Mouse (Mus musculus): ENCODE data around the gene Acp1. TPM values are rescaled to one million over a fixed set of nuclear protein-coding genes. Genes with fewer than 3 reads are reported as not detected.

The Acp1 gene
- total and polyA plus RNA-seq, 2 experiments from 2014 or later: 25.5 to 95.4 TPM

DNA sequence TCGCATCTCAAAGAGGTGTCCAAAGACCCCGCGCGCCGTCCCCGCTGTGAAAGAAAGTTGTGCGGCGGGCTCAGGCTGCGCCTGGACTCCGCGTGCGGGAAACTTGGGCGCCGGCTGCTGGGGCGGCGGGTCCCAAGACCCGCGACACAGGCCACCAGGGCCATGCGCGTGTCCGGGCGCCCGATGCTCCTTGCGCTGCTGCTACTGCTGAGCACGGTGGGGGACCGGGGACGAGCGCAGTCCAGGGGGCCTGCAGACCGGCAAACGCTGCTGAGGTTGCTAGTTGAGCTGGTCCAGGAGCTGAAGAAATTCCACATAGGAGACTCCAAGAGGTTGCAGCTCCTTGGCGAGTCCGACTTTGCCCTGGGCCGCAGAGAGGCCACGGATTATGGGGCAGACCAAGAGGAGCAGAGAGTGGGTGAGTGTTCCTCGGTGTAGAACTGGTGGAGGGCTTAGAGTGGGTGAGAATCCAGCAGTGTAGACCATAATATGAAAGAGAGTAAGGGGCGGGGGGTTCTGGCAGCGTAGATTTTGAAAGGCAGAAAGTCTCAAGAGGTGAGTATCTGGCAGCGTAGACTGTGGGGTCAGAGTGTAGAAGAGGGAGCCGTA lies 26.7 kb downstream of the Acp1 start:
- H3K36me3 ChIP-seq (replicated peaks; ENCODE audit: control insufficient read depth, insufficient read depth, low read length): no peaks in the 10 kb centered on the region
- H3K4me2 ChIP-seq (ENCODE audit: low read depth, low read length): peak overlapping the region; percentile 65
- H3K4me3 ChIP-seq (ENCODE audit: low read depth, low read length): peak overlapping the region; percentile 49
- WGBS: 9% methylated on average over 37 of the region's 39 CpGs
- peaks cover 59% of the 10 kb centered on the region for H3K27me3 ChIP-seq (ENCODE audit: control insufficient read depth, insufficient read depth, low read length)
- H3K9ac ChIP-seq (replicated peaks; ENCODE audit: low read depth, low read length): no peak overlapping the region
- no peaks in the 10 kb centered on the region; the same call in 1 of the 2 replicates for H3K4me1 ChIP-seq (ENCODE audit: control insufficient read depth, insufficient read depth)
- TF ChIP-seq EP300 (IDR thresholded peaks at IDR 0.05; ENCODE audit: low read depth) (no peak), CTCF (IDR thresholded peaks at IDR 0.05; ENCODE audit: low read depth) (no peak)
- no peak for ATAC-seq (ENCODE audit: insufficient read depth, low read depth)
- H3K27ac ChIP-seq (ENCODE audit: low read depth): no peak overlapping the region
- H3K9me3 ChIP-seq (replicated peaks; ENCODE audit: control insufficient read depth, low read length): no peaks in the 10 kb centered on the region
- DNase-seq (ENCODE audit: low spot score): no peak

DNA sequence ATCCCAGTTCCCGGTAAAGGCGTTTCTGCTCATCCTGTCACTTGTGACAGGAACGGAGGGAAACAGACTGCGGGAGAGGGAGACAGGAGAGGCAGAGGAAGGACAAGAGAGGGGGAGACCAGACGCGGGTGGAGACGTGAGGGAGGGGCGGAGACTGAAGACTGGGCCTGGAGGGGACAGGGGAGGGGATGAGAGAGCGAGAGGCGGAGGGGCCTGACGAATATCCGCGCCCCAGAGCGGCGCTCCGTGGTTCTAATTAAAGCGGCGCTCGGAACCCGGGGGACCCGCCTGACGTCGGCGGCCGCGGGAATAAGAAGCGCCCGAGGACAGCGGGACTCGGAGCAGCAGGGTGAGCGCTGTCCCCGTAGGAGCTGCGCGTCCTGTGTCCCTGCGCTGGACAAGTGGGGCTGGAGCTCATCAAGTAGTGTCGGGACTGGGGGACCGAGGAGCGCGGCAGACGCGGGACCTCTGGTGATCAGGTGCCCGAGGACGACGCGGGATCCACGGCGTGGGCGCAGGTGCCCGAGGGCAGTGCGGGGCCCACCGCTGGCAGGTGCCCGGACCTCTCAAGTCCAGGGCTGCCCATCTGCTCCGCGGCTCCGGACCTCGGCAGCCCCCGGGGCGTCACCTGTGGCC lies 27.3 kb downstream of the Acp1 start, which contains the start of gene Alkal2:
Gene Alkal2 (plus strand): TSS at position 337 of the 636 bp plus-strand sequence.
- Histone ChIP-seq H3K9me3 (replicated peaks; ENCODE audit: control insufficient read depth, low read length) (no peaks in the 10 kb centered on the region), H3K9ac (replicated peaks; ENCODE audit: low read depth, low read length) (no peak within 1 kb of the TSS), H3K36me3 (replicated peaks; ENCODE audit: control insufficient read depth, insufficient read depth, low read length) (no peaks in the 10 kb centered on the region), H3K27ac (ENCODE audit: low read depth) (no peak within 1 kb of the TSS), H3K4me1 (ENCODE audit: control insufficient read depth, insufficient read depth) (no peaks in the 10 kb centered on the region; the same call in 1 of the 2 replicates), H3K27me3 (ENCODE audit: control insufficient read depth, insufficient read depth, low read length) (peaks cover 59% of the 10 kb centered on the region), H3K4me2 (ENCODE audit: low read depth, low read length) (peak within 1 kb of the TSS; percentile 65), H3K4me3 (ENCODE audit: low read depth, low read length) (peak within 1 kb of the TSS; percentile 49)
- DNase-seq (ENCODE audit: low spot score) (no peak), ATAC-seq (ENCODE audit: insufficient read depth, low read depth) (peak; percentile 33; the same call in 1 of the 2 replicates)
- no peak for TF ChIP-seq EP300 (IDR thresholded peaks at IDR 0.05; ENCODE audit: low read depth)
- TF ChIP-seq CTCF (IDR thresholded peaks at IDR 0.05; ENCODE audit: low read depth): no peak
- 1% methylated on average over 57 of the region's 58 CpGs for WGBS

DNA sequence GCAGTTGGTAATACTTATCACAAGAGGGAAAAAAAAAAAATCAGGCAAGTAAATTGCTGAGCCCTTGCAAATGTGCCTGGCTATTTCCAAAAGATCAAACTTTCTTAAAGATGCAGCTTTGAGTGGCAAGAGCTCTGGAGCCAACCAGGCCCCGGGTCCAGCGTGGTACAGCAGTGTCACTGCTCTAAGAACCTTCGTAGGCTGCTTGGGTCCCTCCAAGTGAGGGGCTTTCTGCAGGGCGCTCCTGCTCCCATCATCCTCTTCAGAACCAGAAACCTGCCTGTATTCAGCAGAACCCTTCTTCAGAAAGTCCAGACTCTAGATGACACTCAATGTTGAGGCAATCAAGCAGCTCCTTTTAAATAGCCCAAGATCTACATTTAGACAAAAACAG lies 27.8 kb downstream of the Acp1 start:
- 36% methylated on average over 4 of the region's 4 CpGs for WGBS
- DNase-seq (ENCODE audit: low spot score): no peak
- Histone ChIP-seq H3K4me3 (ENCODE audit: low read depth, low read length) (peak overlapping the region; percentile 49), H3K9me3 (replicated peaks; ENCODE audit: control insufficient read depth, low read length) (no peaks in the 10 kb centered on the region), H3K4me1 (ENCODE audit: control insufficient read depth, insufficient read depth) (no peaks in the 10 kb centered on the region; the same call in 1 of the 2 replicates), H3K9ac (replicated peaks; ENCODE audit: low read depth, low read length) (no peak overlapping the region), H3K36me3 (replicated peaks; ENCODE audit: control insufficient read depth, insufficient read depth, low read length) (no peaks in the 10 kb centered on the region), H3K27ac (ENCODE audit: low read depth) (no peak overlapping the region), H3K27me3 (ENCODE audit: control insufficient read depth, insufficient read depth, low read length) (peaks cover 59% of the 10 kb centered on the region), H3K4me2 (ENCODE audit: low read depth, low read length) (peak overlapping the region; percentile 65; the same call in 1 of the 2 replicates)
- no peak for ATAC-seq (ENCODE audit: insufficient read depth, low read depth)
- TF ChIP-seq EP300 (IDR thresholded peaks at IDR 0.05; ENCODE audit: low read depth) (no peak), CTCF (IDR thresholded peaks at IDR 0.05; ENCODE audit: low read depth) (no peak)

DNA sequence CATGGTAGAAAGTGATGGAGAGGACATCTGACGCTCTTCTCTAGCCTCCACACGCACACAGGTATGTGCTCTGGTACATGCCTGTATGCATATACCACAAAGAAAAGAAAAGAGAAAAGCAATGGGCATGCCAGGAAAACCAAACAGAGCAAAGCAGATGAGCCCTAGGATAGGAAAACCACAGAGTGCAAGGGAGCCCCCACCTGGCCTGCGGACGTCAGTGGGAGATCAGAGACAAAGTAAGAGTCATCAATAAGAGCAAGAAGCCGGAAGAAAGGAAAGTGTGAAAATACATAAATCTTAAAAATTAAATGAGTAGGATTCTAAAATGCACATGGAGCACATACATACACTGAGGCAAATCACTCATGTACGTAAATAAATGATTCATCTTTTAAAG lies 31.9 kb downstream of the Acp1 start:
- Histone ChIP-seq H3K4me3 (ENCODE audit: low read depth, low read length) (no peak overlapping the region), H3K4me1 (ENCODE audit: control insufficient read depth, insufficient read depth) (no peaks in the 10 kb centered on the region; the same call in 1 of the 2 replicates), H3K36me3 (replicated peaks; ENCODE audit: control insufficient read depth, insufficient read depth, low read length) (no peaks in the 10 kb centered on the region), H3K9me3 (replicated peaks; ENCODE audit: control insufficient read depth, low read length) (no peaks in the 10 kb centered on the region), H3K27me3 (ENCODE audit: control insufficient read depth, insufficient read depth, low read length) (peaks cover 32% of the 10 kb centered on the region), H3K27ac (ENCODE audit: low read depth) (no peak overlapping the region), H3K9ac (replicated peaks; ENCODE audit: low read depth, low read length) (no peak overlapping the region), H3K4me2 (ENCODE audit: low read depth, low read length) (no peak overlapping the region)
- 67% methylated on average over 6 of the region's 6 CpGs for WGBS
- DNase-seq (ENCODE audit: low spot score) (no peak), ATAC-seq (ENCODE audit: insufficient read depth, low read depth) (no peak)
- TF ChIP-seq EP300 (IDR thresholded peaks at IDR 0.05; ENCODE audit: low read depth) (no peak), CTCF (IDR thresholded peaks at IDR 0.05; ENCODE audit: low read depth) (peak; percentile 15; the same call in 1 of the 2 replicates)

DNA sequence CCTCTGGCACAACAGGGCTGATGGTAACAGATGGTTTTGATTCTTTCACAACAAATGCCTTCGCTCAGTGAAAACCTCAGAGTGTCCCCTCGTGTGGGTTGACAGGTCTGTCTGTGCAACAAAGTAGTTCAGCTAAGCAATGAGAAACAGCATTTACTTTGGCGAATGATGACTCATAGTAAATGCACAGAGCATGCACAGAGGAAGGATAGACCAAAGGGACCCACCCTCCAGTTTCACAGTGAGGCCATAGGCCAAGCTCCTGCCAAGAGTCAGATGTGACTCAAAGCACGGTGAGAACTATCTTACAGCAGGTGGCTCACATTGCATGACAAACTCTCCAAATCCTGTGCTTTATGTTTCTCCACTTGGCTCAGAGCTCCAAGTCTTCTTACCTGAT lies 45.6 kb downstream of the Acp1 start:
- H3K9ac ChIP-seq (replicated peaks; ENCODE audit: low read depth, low read length): no peak overlapping the region
- peaks cover 12% of the 10 kb centered on the region for H3K4me1 ChIP-seq (ENCODE audit: control insufficient read depth, insufficient read depth)
- 74% methylated on average over 4 of the region's 4 CpGs for WGBS

More for the DNA sequence above, 45.6 kb downstream of the Acp1 start:
- DNase-seq (ENCODE audit: low spot score) (no peak), ATAC-seq (ENCODE audit: insufficient read depth, low read depth) (no peak)
- Histone ChIP-seq H3K27me3 (ENCODE audit: control insufficient read depth, insufficient read depth, low read length) (no peaks in the 10 kb centered on the region), H3K36me3 (replicated peaks; ENCODE audit: control insufficient read depth, insufficient read depth, low read length) (no peaks in the 10 kb centered on the region), H3K4me3 (ENCODE audit: low read depth, low read length) (no peak overlapping the region), H3K27ac (ENCODE audit: low read depth) (no peak overlapping the region), H3K9me3 (replicated peaks; ENCODE audit: control insufficient read depth, low read length) (no peaks in the 10 kb centered on the region), H3K4me2 (ENCODE audit: low read depth, low read length) (no peak overlapping the region)
- TF ChIP-seq CTCF (IDR thresholded peaks at IDR 0.05; ENCODE audit: low read depth) (no peak), EP300 (IDR thresholded peaks at IDR 0.05; ENCODE audit: low read depth) (no peak)
